ENCODE assay signal across 9 mouse cellular contexts in the genomic region with DNA sequence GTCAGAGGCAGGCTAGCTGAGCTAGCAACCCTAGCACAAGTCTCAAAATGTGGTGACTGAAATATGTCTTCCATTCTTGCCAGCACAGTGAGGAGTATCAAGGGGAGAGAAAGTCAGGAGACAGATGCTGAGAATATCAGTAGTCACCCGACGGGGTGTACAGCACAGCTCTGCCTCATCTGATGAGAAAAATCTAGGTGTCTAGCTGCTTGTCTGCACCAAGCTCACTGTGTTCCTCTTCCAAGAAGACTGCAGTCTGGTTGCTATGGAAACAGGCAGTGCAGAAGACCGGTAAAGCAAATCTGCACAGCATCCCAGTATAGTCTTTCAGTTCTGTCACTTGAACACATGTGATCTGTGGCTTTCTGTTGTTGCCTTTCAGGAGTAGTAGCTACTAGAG.
DNase-seq lines count a peak whose midpoint lies in the region; ATAC-seq lines count a peak whose summit lies in the region.
"Had no signal": no experiment of that assay in that cellular context is flagged by ENCODE, and none has a peak within 500 bp of the region (broad histone marks: within the 10 kb centered on the region; RNA-seq: fewer than 3 reads in every experiment).

No protein-coding gene starts in this region.

- peak; percentile 87 for ATAC-seq in neural tube, embryonic 13.5 days (ENCODE audit: low read depth)
- ATAC-seq in forebrain, embryonic 16.5 days = peak; percentile 93

- H3K4me1 ChIP-seq in neural tube, embryonic 13.5 days (replicated peaks) = peaks cover 37% of the 10 kb centered on the region
- H3K4me1 ChIP-seq in forebrain, embryonic 16.5 days (replicated peaks; ENCODE audit: control insufficient read depth, insufficient read depth, low read length) = peaks cover 32% of the 10 kb centered on the region

- WGBS in neural tube, embryonic 13.5 days = 39% methylated on average over 3 of the region's 3 CpGs
- 33% methylated on average over 3 of the region's 3 CpGs for WGBS in forebrain, embryonic 16.5 days

- H3K4me3 ChIP-seq in neural tube, embryonic 13.5 days = no peak overlapping the region
- H3K4me3 ChIP-seq in forebrain, embryonic 16.5 days (replicated peaks; ENCODE audit: low read length) = no peak overlapping the region
- H3K4me3 ChIP-seq: heart, embryonic 13.5 days had no signal

- peaks cover 7% of the 10 kb centered on the region for H3K36me3 ChIP-seq in neural tube, embryonic 13.5 days
- H3K36me3 ChIP-seq in forebrain, embryonic 16.5 days (ENCODE audit: control insufficient read depth, insufficient read depth) = peaks cover 8% of the 10 kb centered on the region; the same call in 1 of the 2 replicates
- H3K36me3 ChIP-seq: heart, embryonic 13.5 days had no signal

- intact Hi-C loops in left cerebral cortex, postnatal 36 days (cut with DNase I) = loop anchor here (10.0 kb wide), 1 partner anchor 127 kb away; no protein-coding TSS in a partner anchor

- no peaks in the 10 kb centered on the region for H3K27me3 ChIP-seq in neural tube, embryonic 13.5 days
- H3K27me3 ChIP-seq in forebrain, embryonic 16.5 days (replicated peaks; ENCODE audit: control insufficient read depth, insufficient read depth, low read length) = no peaks in the 10 kb centered on the region
- H3K27me3 ChIP-seq: heart, embryonic 13.5 days had no signal

- H3K9ac ChIP-seq in neural tube, embryonic 13.5 days = 0 out of 2 replicates have a peak overlapping the region, but pooled peaks have one; percentile 8
- no peak overlapping the region for H3K9ac ChIP-seq in forebrain, embryonic 16.5 days (replicated peaks; ENCODE audit: low read depth, low read length)
- H3K9ac ChIP-seq: heart, embryonic 13.5 days had no signal

- no peak for DNase-seq in neural tube, embryonic 10.5 days (ENCODE audit: extremely low spot score, low spot score)
- peak; percentile 59 to 63 for DNase-seq in left cerebral cortex, postnatal 36 days (ENCODE audit: low spot score in 2 of 2)
- DNase-seq in adrenal gland, postnatal 4 days (ENCODE audit: low spot score in 2 of 2) = no peak
- DNase-seq in natural killer cell, adult 2 months (ENCODE audit: low spot score in 2 of 2) = no peak
- DNase-seq in adrenal gland, adult (ENCODE audit: inconsistent age in 2 of 2, low spot score in 1 of 2) = no peak

- no peaks in the 10 kb centered on the region for H3K9me3 ChIP-seq in neural tube, embryonic 13.5 days
- no peaks in the 10 kb centered on the region for H3K9me3 ChIP-seq in forebrain, embryonic 16.5 days (ENCODE audit: control insufficient read depth, low read length)
- H3K9me3 ChIP-seq: heart, embryonic 13.5 days had no signal

- H3K4me2 ChIP-seq in neural tube, embryonic 13.5 days = no peak overlapping the region
- H3K4me2 ChIP-seq in forebrain, embryonic 16.5 days (ENCODE audit: low read length) = no peak overlapping the region
- H3K4me2 ChIP-seq: heart, embryonic 13.5 days; liver, embryonic 11.5 days had no signal

- H3K27ac ChIP-seq in neural tube, embryonic 13.5 days (replicated peaks) = peak overlapping the region; percentile 81
- H3K27ac ChIP-seq in forebrain, embryonic 16.5 days (ENCODE audit: low read length) = peak overlapping the region; percentile 84
- H3K27ac ChIP-seq: heart, embryonic 13.5 days had no signal

Comparison
In these comparisons a context has a peak if more than half of its experiments do, and no peak if none do; other contexts are left out.
1. DNase-seq: peak in left cerebral cortex, postnatal 36 days (2 of 2); none in neural tube, embryonic 10.5 days (single experiment), adrenal gland, postnatal 4 days (0 of 2), natural killer cell, adult 2 months (0 of 2) and adrenal gland, adult (0 of 2).